Mouse (Mus musculus): ENCODE measurements at regions not wholly inside any gene's neighbourhood (a gene's known extent, or its start where the extent isn't known, plus 50 kb on each side); places are given as distances from the start of the nearest gene placed in this dataset.
A peak's percentile ranks its signal among the peaks of the same experiment; 100 is the strongest.

- H3K27ac ChIP-seq (replicated peaks; ENCODE audit: low read depth, low read length), result no peak overlapping the region
- no peak for ATAC-seq (ENCODE audit: low FRiP score, low read depth)
- no peak overlapping the region for H3K4me2 ChIP-seq (replicated peaks; ENCODE audit: low read depth, low read length, severe bottlenecking)
- no peaks in the 10 kb centered on the region for H3K27me3 ChIP-seq (ENCODE audit: control insufficient read depth, insufficient read depth, low read length)
- H3K36me3 ChIP-seq (ENCODE audit: control insufficient read depth, insufficient read depth, low read length), result no peaks in the 10 kb centered on the region
- no peaks in the 10 kb centered on the region for H3K9me3 ChIP-seq (ENCODE audit: control insufficient read depth, low read length)
- TF ChIP-seq POLR2A (IDR thresholded peaks at IDR 0.05; ENCODE audit: borderline replicate concordance, extremely low read depth, insufficient read depth, insufficient read length), result no peak
- peaks cover 11% of the 10 kb centered on the region; the same call in 1 of the 2 replicates for H3K4me1 ChIP-seq (ENCODE audit: control insufficient read depth, insufficient read depth, low read length)
- no peak for DNase-seq (ENCODE audit: low spot score)
- H3K4me3 ChIP-seq (replicated peaks; ENCODE audit: low read length), result no peak overlapping the region
- no peak overlapping the region for H3K9ac ChIP-seq (ENCODE audit: low read depth, low read length, severe bottlenecking)
These were observed 104.4 kb downstream of the Nkx6-1 start for GRCm38 (mm10) chr5:101560366-101560765.

GRCm38 (mm10) chr5:101558279-101558987 is 106.4 kb downstream of the Nkx6-1 start:
- no peaks in the 10 kb centered on the region for H3K9me3 ChIP-seq (ENCODE audit: control insufficient read depth, low read length)
- no peaks in the 10 kb centered on the region for H3K27me3 ChIP-seq (ENCODE audit: control insufficient read depth, insufficient read depth, low read length)
- ATAC-seq (ENCODE audit: low FRiP score, low read depth) (no peak), DNase-seq (ENCODE audit: low spot score) (peak; percentile 68)
- WGBS, result 49% methylated on average over 13 of the region's 13 CpGs
- H3K4me3 ChIP-seq (replicated peaks; ENCODE audit: low read length), result no peak overlapping the region
- H3K36me3 ChIP-seq (ENCODE audit: control insufficient read depth, insufficient read depth, low read length), result no peaks in the 10 kb centered on the region
- H3K27ac ChIP-seq (replicated peaks; ENCODE audit: low read depth, low read length), result peak overlapping the region; percentile 7; the same call in 1 of the 2 replicates
- H3K9ac ChIP-seq (ENCODE audit: low read depth, low read length, severe bottlenecking), result no peak overlapping the region
- no peak overlapping the region for H3K4me2 ChIP-seq (replicated peaks; ENCODE audit: low read depth, low read length, severe bottlenecking)
- H3K4me1 ChIP-seq (ENCODE audit: control insufficient read depth, insufficient read depth, low read length), result peaks cover 11% of the 10 kb centered on the region; the same call in 1 of the 2 replicates
- TF ChIP-seq POLR2A (IDR thresholded peaks at IDR 0.05; ENCODE audit: borderline replicate concordance, extremely low read depth, insufficient read depth, insufficient read length), result no peak

- H3K4me1 ChIP-seq (ENCODE audit: control insufficient read depth, insufficient read depth, low read length), result peaks cover 11% of the 10 kb centered on the region; the same call in 1 of the 2 replicates
- no peak overlapping the region for H3K4me3 ChIP-seq (replicated peaks; ENCODE audit: low read length)
- DNase-seq (ENCODE audit: low spot score) (no peak), ATAC-seq (ENCODE audit: low FRiP score, low read depth) (no peak)
- no peak overlapping the region for H3K27ac ChIP-seq (replicated peaks; ENCODE audit: low read depth, low read length)
- no peaks in the 10 kb centered on the region for H3K27me3 ChIP-seq (ENCODE audit: control insufficient read depth, insufficient read depth, low read length)
- no peaks in the 10 kb centered on the region for H3K36me3 ChIP-seq (ENCODE audit: control insufficient read depth, insufficient read depth, low read length)
- H3K4me2 ChIP-seq (replicated peaks; ENCODE audit: low read depth, low read length, severe bottlenecking), result no peak overlapping the region
- no peak for TF ChIP-seq POLR2A (IDR thresholded peaks at IDR 0.05; ENCODE audit: borderline replicate concordance, extremely low read depth, insufficient read depth, insufficient read length)
- WGBS, result 83% methylated on average over 3 of the region's 3 CpGs
- no peaks in the 10 kb centered on the region for H3K9me3 ChIP-seq (ENCODE audit: control insufficient read depth, low read length)
- no peak overlapping the region for H3K9ac ChIP-seq (ENCODE audit: low read depth, low read length, severe bottlenecking)
These were observed 107.6 kb downstream of the Nkx6-1 start for GRCm38 (mm10) chr5:101557156-101557555.

- H3K4me1 ChIP-seq (ENCODE audit: control insufficient read depth, insufficient read depth, low read length), result 0 out of 2 replicates have a peak, but pooled peaks cover 10% of the 10 kb centered on the region
- H3K4me3 ChIP-seq (replicated peaks; ENCODE audit: low read length), result no peak overlapping the region
- peaks cover 36% of the 10 kb centered on the region for H3K27me3 ChIP-seq (ENCODE audit: control insufficient read depth, insufficient read depth, low read length)
- H3K27ac ChIP-seq (replicated peaks; ENCODE audit: low read depth, low read length), result no peak overlapping the region
- ATAC-seq (ENCODE audit: low FRiP score, low read depth) (no peak), DNase-seq (ENCODE audit: low spot score) (no peak)
- WGBS, result 30% methylated on average over 13 of the region's 13 CpGs
- no peak overlapping the region for H3K9ac ChIP-seq (ENCODE audit: low read depth, low read length, severe bottlenecking)
- H3K36me3 ChIP-seq (ENCODE audit: control insufficient read depth, insufficient read depth, low read length), result no peaks in the 10 kb centered on the region
- no peak overlapping the region for H3K4me2 ChIP-seq (replicated peaks; ENCODE audit: low read depth, low read length, severe bottlenecking)
- no peak for TF ChIP-seq POLR2A (IDR thresholded peaks at IDR 0.05; ENCODE audit: borderline replicate concordance, extremely low read depth, insufficient read depth, insufficient read length)
- no peaks in the 10 kb centered on the region for H3K9me3 ChIP-seq (ENCODE audit: control insufficient read depth, low read length)
These were observed 121.5 kb downstream of the Nkx6-1 start for GRCm38 (mm10) chr5:101543326-101543725.

- DNase-seq (ENCODE audit: low spot score), result no peak
- Histone ChIP-seq H3K27me3 (ENCODE audit: control insufficient read depth, insufficient read depth, low read length) (peaks cover 48% of the 10 kb centered on the region), H3K36me3 (ENCODE audit: control insufficient read depth, insufficient read depth, low read length) (no peaks in the 10 kb centered on the region), H3K9ac (ENCODE audit: low read depth, low read length, severe bottlenecking) (no peak overlapping the region), H3K4me2 (replicated peaks; ENCODE audit: low read depth, low read length, severe bottlenecking) (no peak overlapping the region), H3K9me3 (ENCODE audit: control insufficient read depth, low read length) (no peaks in the 10 kb centered on the region), H3K4me3 (replicated peaks; ENCODE audit: low read length) (no peak overlapping the region), H3K4me1 (ENCODE audit: control insufficient read depth, insufficient read depth, low read length) (peaks cover 19% of the 10 kb centered on the region; the same call in 1 of the 2 replicates), H3K27ac (replicated peaks; ENCODE audit: low read depth, low read length) (no peak overlapping the region)
- no peak for TF ChIP-seq POLR2A (IDR thresholded peaks at IDR 0.05; ENCODE audit: borderline replicate concordance, extremely low read depth, insufficient read depth, insufficient read length)
- 40% methylated on average over 1 of the region's 1 CpGs for WGBS
- ATAC-seq (ENCODE audit: low FRiP score, low read depth), result no peak
These were observed 125.0 kb downstream of the Nkx6-1 start for GRCm38 (mm10) chr5:101539818-101540217.

Data from limb, embryonic 14.5 days (tissue).